Mouse (Mus musculus) heart, postnatal 10 days (tissue): ENCODE measurements at regions not wholly inside any gene's neighbourhood (a gene's known extent, or its start where the extent isn't known, plus 50 kb on each side); places are given as distances from the start of the nearest gene placed in this dataset.

ENCODE experiments used
- DNase-seq, 2 experiments: peaks; one replicate each; pipeline ENCODE4 v3.0.0; 2021
- intact Hi-C: fragments of 180-260 bp; cut with DNase I; formaldehyde crosslinking; loops from one replicate; pipeline ENCODE4 v1.15.1; 2025

DNA sequence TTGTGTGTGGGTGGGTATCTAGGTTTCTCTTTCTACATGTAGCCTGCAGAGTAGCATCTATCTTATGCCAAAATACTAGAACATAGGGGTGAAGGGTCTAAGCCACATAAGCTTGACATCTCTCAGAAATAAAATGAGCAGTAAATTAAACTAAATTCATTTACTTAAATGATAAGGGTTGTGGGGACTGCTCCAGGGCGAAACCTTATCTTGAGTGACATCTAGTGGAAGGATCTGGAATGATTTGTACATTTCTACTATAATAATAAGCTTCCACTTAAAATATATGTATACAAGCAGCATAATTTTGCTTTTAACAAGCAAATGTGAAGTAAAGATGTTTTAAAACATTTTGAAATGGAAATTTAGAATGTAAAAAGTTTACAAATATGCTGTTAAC is 271.4 kb downstream of the Vgll3 start:
- intact Hi-C loops, result no loop called here
- no peak for DNase-seq

DNA sequence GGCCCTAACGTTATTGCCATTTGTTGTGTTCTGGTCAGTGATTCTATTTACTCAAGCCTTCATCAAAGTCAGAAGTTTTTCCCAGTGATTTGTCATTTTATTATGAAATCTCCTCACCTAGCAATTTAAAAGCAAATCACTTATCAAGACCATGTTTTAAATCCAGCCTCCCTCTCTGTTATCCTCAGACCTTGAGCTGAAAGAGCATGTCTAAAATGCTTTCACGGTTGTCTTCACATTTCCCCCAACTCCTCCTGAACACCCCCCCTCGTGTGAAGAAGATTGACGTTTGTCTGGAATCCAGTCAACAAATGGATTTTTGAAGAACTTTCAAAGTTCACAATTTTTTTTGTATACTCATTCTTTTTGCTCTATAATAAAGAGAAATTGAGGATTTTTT is 277.7 kb downstream of the Vgll3 start:
- intact Hi-C loops, result no loop called here
- DNase-seq, result no peak

- intact Hi-C loops, result no loop called here
Observed at GRCm38 (mm10) chr16:66095682-66096081, 280.6 kb downstream of the Vgll3 start.

DNA sequence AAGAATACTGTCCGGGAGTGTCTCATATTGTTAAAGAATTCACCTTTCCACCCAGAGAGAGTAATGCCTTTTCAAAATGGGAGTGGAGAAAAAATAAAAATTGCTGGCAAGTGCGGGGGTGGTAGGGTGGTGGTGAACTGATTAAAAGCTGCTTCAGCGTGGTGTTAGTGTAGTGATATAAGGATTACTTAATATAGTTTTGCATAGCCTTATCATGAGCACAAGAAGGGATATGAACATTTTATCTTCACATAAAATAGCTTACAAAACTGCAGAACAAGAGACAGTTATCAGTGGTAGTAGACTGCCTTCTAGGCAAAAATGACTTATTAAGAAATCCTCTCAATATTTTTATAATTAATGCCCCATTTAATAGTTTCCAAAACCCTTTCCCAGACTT is 302.9 kb downstream of the Vgll3 start:
- DNase-seq, result no peak
- intact Hi-C loops, result no loop called here

More at GRCm38 (mm10) chr16:66095682-66096081, 280.6 kb downstream of the Vgll3 start:
- no peak for DNase-seq

- intact Hi-C loops, result no loop called here
- no peak for DNase-seq
Observed at GRCm38 (mm10) chr16:66137755-66138154, 322.7 kb downstream of the Vgll3 start.

GRCm38 (mm10) chr16:66144765-66145164 is 329.7 kb downstream of the Vgll3 start:
- intact Hi-C loops, result no loop called here
- DNase-seq, result no peak

DNA sequence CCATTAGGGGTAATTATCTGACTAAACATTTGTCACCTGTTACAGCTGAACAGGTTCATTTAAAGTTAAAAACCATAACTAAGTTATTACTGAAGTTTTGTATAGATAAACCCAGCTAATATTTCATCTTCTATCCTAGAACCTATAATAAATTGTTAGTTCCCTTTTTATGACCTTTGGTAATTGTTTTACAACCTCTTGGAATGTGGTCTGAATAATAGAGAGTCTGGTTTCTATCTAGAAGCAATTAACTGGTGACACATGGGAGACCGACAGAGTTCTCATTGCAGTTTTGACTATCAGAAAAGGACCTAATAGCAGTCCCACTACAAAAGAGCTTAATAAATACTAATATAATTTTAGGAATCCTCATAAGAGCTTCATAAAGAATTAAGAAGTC is 330.2 kb downstream of the Vgll3 start:
- intact Hi-C loops, result no loop called here
- DNase-seq, result no peak

GRCm38 (mm10) chr16:66168289-66168688 is 353.2 kb downstream of the Vgll3 start:
- DNase-seq, result no peak
- intact Hi-C loops, result no loop called here

- intact Hi-C loops, result no loop called here
- peak; percentile 1 to 11 for DNase-seq
Observed at GRCm38 (mm10) chr16:66190801-66191200, 375.7 kb downstream of the Vgll3 start.

DNA sequence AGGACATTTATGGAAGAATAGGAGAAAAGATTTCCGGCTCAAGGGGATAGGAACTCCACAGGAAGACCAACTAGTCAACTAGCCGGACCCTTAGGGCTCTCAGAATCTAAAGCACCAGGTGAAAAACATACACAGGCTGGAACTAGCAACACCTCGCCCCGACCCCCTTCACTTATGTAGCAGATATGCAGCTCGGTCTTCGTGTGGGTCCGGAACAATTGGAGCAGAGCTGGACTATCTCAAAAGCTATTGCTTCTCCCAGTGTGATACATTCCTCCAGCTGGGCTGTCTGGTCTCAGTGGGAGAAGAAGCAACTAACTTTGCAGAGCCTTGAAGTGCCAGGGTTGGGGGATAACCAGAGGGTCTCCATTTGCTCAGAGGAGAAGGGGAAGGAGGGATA is 386.3 kb downstream of the Vgll3 start:
- intact Hi-C loops, result no loop called here
- no peak for DNase-seq
